Mouse (Mus musculus) midbrain, embryonic 11.5 days (tissue): ENCODE data around the gene Pde6c. TPM values are rescaled to one million over a fixed set of nuclear protein-coding genes. Genes with fewer than 3 reads are reported as not detected.

Source experiments
- ATAC-seq: fragments of 200-750 bp; cut with Nextera tagmentation; 2 replicates; pipeline ENCODE4 v1.8.0; 2017; ENCODE audit warnings: moderate TSS enrichment, moderate library complexity; ENCODE audit not compliant: low FRiP score
- DNase-seq: peaks from one replicate; pipeline ENCODE4 v3.0.0; 2015; ENCODE audit warnings: low spot score; ENCODE audit errors: missing footprints
- H3K27ac ChIP-seq: fragments of 300-500 bp; sonication (generic); 2 replicates; pipeline ENCODE4 v1.5.1; 2014; ENCODE audit warnings: low read depth, low read length
- H3K27me3 ChIP-seq: fragments of 300-500 bp; sonication (generic); 2 replicates; pipeline ENCODE4 v1.6.1; 2014; ENCODE audit warnings: mild to moderate bottlenecking, low read length, moderate library complexity, mixed read lengths; ENCODE audit not compliant: control insufficient read depth, insufficient read depth
- H3K36me3 ChIP-seq: fragments of 300-500 bp; sonication (generic); 2 replicates; pipeline ENCODE4 v1.6.1; 2014; ENCODE audit warnings: mild to moderate bottlenecking, low read length, moderate library complexity, mixed read lengths; ENCODE audit not compliant: control insufficient read depth, insufficient read depth
- H3K4me1 ChIP-seq: fragments of 300-500 bp; sonication (generic); 2 replicates; pipeline ENCODE4 v1.6.1; 2014; ENCODE audit warnings: low read length; ENCODE audit not compliant: control insufficient read depth, insufficient read depth
- H3K4me2 ChIP-seq: fragments of 300-500 bp; sonication (generic); 2 replicates; pipeline ENCODE4 v1.6.1; 2014; ENCODE audit warnings: mild to moderate bottlenecking, moderate library complexity
- H3K4me3 ChIP-seq: fragments of 300-500 bp; sonication (generic); 2 replicates; pipeline ENCODE4 v1.5.1; 2014; ENCODE audit warnings: low read depth, low read length
- H3K9ac ChIP-seq: fragments of 300-500 bp; sonication (generic); 2 replicates; pipeline ENCODE4 v1.6.1; 2014; ENCODE audit warnings: low read length
- H3K9me3 ChIP-seq: fragments of 300-500 bp; sonication (generic); 2 replicates; pipeline ENCODE4 v1.6.1; 2016; ENCODE audit warnings: low read length; ENCODE audit not compliant: control insufficient read depth
- WGBS: fragments of 180-500 bp; shearing (Covaris S2); extraction: QIAGEN DNeasy Blood & Tissue Kit; methylation state at CpG from one replicate; pipeline ENCODE4 v1.1.7; 2014; 5-methylcytosine and 5-hydroxymethylcytosine counted together
- polyA plus RNA-seq: library from polyadenylated mRNA; unstranded; fragments of >200 nt; fragmentation: Nextera tagmentation; extraction: Ambion mirVana; gene quantifications from 2 replicates; pipeline ENCODE4 v1.2.1, GENCODE M21; 2014

Pde6c gene
- polyA plus RNA-seq, 1 experiment from 2014 or later = 0.08 TPM

DNA sequence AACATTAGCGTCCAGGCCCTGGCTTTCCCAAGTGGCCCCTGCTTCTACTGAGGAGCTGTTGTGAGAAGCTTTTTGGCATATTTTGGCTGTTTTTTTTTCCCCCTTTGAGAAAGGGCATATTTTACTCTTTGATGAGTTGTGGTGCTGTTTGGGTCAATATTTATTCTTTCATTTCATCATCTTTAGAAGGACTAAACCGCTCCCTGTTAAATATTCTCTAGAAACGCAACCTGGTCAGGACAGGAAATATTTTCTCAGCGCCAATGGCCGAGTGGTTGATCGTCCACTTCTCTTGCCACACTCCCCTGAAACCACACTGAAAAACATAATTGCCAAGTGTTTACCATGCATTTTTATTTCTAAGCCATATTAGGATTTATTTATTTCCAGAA lies 7.4 kb upstream of the Pde6c start, which contains the start of gene Rbp4:
Gene Rbp4, minus strand, starts transcription at position 63 of the 392 bp plus-strand sequence.
- DNase-seq (peak; percentile 83), ATAC-seq (no peak)
- Histone ChIP-seq H3K4me1 (peaks cover 4% of the 10 kb centered on the region; the same call in 1 of the 2 replicates), H3K9me3 (no peaks in the 10 kb centered on the region), H3K36me3 (no peaks in the 10 kb centered on the region), H3K9ac (peak within 1 kb of the TSS; percentile 65), H3K4me2 (peak within 1 kb of the TSS; percentile 84), H3K4me3 (peak within 1 kb of the TSS; percentile 59), H3K27ac (no peak within 1 kb of the TSS), H3K27me3 (peaks cover 22% of the 10 kb centered on the region)
- WGBS = 69% methylated on average over 6 of the region's 6 CpGs

DNA sequence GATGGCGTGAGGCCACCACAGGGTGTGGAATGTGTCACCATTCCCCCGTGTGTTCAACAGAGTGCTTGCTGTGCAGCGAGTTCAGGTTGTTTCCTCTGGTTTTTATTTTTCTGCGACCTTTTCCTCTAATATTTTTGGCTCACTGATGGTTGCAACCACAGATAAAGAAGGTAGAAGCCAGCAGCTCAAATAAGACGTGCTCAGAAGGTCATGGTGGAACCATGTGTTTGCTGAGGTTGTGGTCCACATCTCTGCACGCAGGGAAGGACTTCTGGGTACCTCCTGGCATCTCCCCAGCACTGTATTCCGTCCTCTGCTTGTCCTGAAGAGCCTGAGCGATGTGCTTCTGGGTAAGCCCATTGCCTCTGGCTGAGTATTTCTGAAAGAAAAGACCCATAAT lies 5.9 kb upstream of the Pde6c start:
- Histone ChIP-seq H3K9ac (no peak overlapping the region), H3K4me1 (peaks cover 4% of the 10 kb centered on the region; the same call in 1 of the 2 replicates), H3K27ac (no peak overlapping the region), H3K4me3 (no peak overlapping the region), H3K4me2 (no peak overlapping the region), H3K27me3 (peaks cover 22% of the 10 kb centered on the region), H3K36me3 (no peaks in the 10 kb centered on the region), H3K9me3 (no peaks in the 10 kb centered on the region)
- 73% methylated on average over 8 of the region's 8 CpGs for WGBS
- ATAC-seq (no peak), DNase-seq (peak; percentile 53)

DNA sequence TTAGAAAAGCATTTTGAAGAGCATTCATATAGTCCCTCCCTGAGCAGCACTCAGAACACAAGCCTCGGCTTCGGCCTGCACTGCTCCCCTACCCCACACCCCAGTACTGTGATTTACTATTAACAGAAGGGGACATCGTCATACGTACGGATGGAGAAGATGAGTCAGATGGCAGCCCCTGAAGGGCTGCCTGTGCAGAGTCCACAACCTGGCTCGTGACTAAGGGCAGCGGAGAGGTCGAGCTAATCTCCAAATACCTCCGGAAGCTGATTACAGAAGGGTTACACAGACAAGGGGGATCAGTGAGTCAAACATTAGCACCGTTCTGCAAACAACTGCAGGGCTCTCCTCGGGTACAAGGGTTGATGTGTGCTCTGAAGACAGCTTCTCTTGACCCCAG lies 1.4 kb downstream of the Pde6c start:
- H3K36me3 ChIP-seq = no peaks in the 10 kb centered on the region
- 61% methylated on average over 11 of the region's 11 CpGs for WGBS
- H3K4me1 ChIP-seq = no peaks in the 10 kb centered on the region
- no peak for ATAC-seq
- H3K27ac ChIP-seq = no peak overlapping the region
- peak; percentile 28 for DNase-seq
- no peaks in the 10 kb centered on the region for H3K27me3 ChIP-seq
- no peak overlapping the region for H3K4me2 ChIP-seq
- H3K9ac ChIP-seq = no peak overlapping the region
- no peaks in the 10 kb centered on the region for H3K9me3 ChIP-seq
- H3K4me3 ChIP-seq = no peak overlapping the region

DNA sequence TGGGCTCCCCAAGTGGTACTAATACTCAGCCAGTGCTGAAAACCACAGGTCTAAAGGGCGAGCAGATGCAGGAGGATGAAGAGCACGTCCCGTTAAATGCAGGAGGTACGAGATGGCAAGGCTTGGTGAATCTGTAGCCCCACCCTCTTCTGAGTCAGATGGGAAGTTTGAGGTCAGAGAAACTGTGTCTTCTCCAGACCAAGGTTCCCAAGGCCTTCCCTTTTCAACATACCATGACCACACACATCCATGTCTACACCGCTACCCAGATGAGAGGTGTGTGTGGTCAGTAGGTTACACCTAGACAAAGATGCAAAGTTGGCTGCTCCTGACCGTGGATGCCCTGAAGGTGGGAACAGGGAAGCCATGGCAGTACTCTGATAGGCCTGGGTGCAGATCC lies 2.2 kb downstream of the Pde6c start:
- Histone ChIP-seq H3K27ac (no peak overlapping the region), H3K9ac (no peak overlapping the region), H3K36me3 (no peaks in the 10 kb centered on the region), H3K4me2 (no peak overlapping the region), H3K27me3 (no peaks in the 10 kb centered on the region), H3K9me3 (no peaks in the 10 kb centered on the region), H3K4me3 (no peak overlapping the region), H3K4me1 (no peaks in the 10 kb centered on the region)
- ATAC-seq = no peak
- no peak for DNase-seq
- WGBS = 96% methylated on average over 6 of the region's 6 CpGs

DNA sequence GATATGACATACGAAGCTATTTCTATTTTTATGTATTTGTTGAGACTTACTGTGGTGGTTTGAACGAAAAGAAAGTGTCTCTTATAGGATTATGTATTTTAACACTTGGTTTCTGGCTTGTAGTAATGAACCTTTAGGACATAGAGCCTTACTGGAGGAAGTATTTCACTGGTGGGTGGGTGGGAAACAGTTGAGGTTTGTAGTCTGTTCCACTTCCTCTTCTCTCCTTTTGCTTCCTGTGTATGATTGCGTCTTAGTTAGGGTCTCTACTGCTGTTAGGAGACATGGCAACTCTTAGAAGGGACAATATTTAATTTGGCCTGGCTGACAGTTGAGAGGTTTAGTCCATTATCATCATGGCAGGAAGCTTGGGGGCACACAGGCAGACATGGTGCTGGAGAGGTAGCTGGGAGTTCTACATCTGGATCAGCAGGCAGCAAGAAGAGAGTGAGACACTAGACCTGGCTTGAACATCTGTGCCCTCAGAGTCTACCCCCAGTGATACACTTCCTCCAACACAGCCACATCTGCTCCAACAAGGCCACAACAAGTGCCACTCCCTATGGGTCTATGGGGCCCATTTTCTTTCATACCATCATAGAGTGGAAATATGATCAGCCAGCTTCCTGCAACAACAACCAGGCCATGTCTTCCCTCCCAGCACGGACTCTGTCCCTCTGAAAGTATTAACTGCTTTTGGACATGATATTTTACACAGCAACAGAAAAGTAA lies 11.1 kb downstream of the Pde6c start:
- Histone ChIP-seq H3K4me3 (no peak overlapping the region), H3K27me3 (no peaks in the 10 kb centered on the region), H3K9ac (no peak overlapping the region), H3K4me2 (no peak overlapping the region), H3K4me1 (no peaks in the 10 kb centered on the region), H3K36me3 (no peaks in the 10 kb centered on the region), H3K27ac (no peak overlapping the region), H3K9me3 (no peaks in the 10 kb centered on the region)
- 77% methylated on average over 4 of the region's 4 CpGs for WGBS
- ATAC-seq = no peak
- DNase-seq = no peak

DNA sequence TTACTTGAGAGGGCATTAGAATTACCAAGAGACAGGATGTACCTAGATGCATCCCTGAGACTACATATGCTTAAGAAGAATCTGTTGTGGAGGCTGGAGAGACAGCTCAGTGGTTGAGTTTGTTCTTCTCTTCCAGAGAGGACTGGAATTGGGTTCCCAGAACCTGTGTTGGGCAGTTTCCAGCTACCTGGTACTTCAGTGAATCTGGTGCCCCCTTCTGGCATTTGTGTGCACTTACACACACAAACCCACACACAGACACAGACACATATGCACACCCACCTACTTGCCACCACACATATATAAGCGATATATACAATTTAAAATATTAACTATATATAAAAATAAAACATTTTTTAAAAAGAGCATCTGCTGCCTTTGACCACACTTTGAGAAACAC lies 23.7 kb downstream of the Pde6c start:
- Histone ChIP-seq H3K4me3 (no peak overlapping the region), H3K4me2 (no peak overlapping the region), H3K4me1 (no peaks in the 10 kb centered on the region), H3K27ac (no peak overlapping the region), H3K9ac (no peak overlapping the region), H3K9me3 (no peaks in the 10 kb centered on the region), H3K27me3 (no peaks in the 10 kb centered on the region), H3K36me3 (no peaks in the 10 kb centered on the region)
- no peak for ATAC-seq
- 95% methylated on average over 1 of the region's 1 CpGs for WGBS
- DNase-seq = no peak

DNA sequence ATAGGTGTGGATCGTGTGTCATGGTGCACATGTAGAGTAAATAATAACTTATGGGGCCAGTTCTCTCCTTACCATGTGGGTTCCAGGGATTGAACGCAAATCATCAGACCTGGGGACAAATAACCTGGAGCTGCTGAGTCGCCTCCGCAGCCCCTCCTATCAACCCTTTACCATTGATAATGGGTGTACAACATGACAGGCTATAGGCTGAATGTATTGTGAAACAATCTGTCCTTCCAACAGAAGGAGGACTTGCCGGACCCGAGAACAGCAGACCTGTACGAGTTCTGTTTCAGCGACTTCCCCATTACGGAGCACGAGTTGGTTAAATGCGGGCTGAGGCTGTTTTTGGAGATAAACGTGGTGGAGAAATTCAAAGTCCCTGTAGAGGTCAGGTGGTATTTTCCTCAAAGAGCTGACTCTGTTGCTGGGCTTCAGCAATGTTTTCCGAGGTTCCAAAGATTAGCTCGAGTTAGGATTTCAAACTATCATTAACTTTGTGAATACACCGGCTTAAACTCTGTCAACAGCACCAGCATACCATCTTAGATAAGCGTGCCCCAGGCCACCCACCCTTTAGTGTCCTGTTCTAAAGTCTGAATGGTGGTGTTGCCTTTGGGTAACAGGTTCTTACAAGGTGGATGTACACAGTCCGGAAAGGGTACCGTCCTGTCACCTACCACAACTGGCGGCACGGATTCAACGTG lies 29.2 kb downstream of the Pde6c start:
- no peak overlapping the region for H3K4me2 ChIP-seq
- DNase-seq = no peak
- no peak overlapping the region for H3K27ac ChIP-seq
- ATAC-seq = no peak
- H3K9ac ChIP-seq = no peak overlapping the region
- no peak overlapping the region for H3K4me3 ChIP-seq
- H3K9me3 ChIP-seq = no peaks in the 10 kb centered on the region
- no peaks in the 10 kb centered on the region for H3K4me1 ChIP-seq
- WGBS = 94% methylated on average over 21 of the region's 21 CpGs
- no peaks in the 10 kb centered on the region for H3K36me3 ChIP-seq
- no peaks in the 10 kb centered on the region for H3K27me3 ChIP-seq

DNA sequence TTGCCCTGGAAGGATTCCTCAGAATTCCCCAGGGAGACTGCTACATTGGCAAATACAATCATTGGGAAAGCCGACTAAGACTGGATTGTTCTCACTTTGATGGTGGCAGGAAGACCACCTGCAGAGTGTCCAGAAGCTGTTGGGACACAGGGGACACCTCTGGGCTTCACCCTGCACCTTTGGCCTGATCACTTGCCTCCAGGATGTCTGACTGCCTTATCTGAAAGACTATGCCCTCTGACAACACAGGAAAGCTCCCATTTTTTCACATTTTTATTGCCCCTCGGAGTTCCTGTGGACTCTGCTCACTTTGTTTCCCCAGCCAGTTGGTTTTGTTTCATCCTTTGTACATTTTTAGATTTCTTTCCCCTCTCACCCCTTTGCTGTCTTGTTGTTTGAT lies 32.1 kb downstream of the Pde6c start:
- H3K9me3 ChIP-seq = no peaks in the 10 kb centered on the region
- ATAC-seq = no peak
- WGBS = 59% methylated on average over 2 of the region's 2 CpGs

DNA sequence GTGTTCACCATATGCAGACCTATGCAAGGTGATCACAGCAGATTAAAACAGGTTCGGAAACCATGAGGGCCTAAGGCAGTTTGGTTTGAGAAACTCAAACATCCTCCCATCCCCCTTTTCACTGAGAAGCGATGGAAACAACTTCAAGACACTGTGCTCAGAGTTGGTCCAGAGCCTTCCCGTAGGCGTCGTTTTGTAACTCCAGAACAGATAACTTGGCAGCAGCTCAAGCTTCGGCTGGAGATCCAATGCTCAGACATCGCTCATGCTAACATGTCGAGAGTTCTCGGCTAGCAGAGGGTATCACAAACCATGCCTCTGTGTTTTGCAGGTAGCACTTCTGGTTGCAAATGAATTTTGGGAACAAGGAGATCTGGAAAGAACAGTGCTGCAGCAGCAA lies 47.1 kb downstream of the Pde6c start:
- ATAC-seq (no peak), DNase-seq (no peak)
- no peak overlapping the region for H3K4me2 ChIP-seq
- WGBS = 89% methylated on average over 9 of the region's 9 CpGs
- no peaks in the 10 kb centered on the region for H3K9me3 ChIP-seq
- H3K27me3 ChIP-seq = no peaks in the 10 kb centered on the region
- H3K27ac ChIP-seq = no peak overlapping the region
- H3K36me3 ChIP-seq = no peaks in the 10 kb centered on the region
- H3K9ac ChIP-seq = no peak overlapping the region
- no peak overlapping the region for H3K4me3 ChIP-seq
- no peaks in the 10 kb centered on the region for H3K4me1 ChIP-seq

More for the DNA sequence above, 32.1 kb downstream of the Pde6c start:
- no peak for DNase-seq
- H3K36me3 ChIP-seq = no peaks in the 10 kb centered on the region
- no peak overlapping the region for H3K27ac ChIP-seq
- H3K9ac ChIP-seq = no peak overlapping the region
- no peak overlapping the region for H3K4me3 ChIP-seq
- H3K4me2 ChIP-seq = no peak overlapping the region
- H3K27me3 ChIP-seq = no peaks in the 10 kb centered on the region
- H3K4me1 ChIP-seq = no peaks in the 10 kb centered on the region
